Mouse (Mus musculus) cerebellum, adult 2 months (tissue): ENCODE measurements around the gene 4933409G03Rik.

ENCODE experiments used
- CTCF ChIP-seq: fragments of 200-500 bp; IDR thresholded peaks from 2 replicates; pipeline ENCODE4 v1.5.1; 2011; ENCODE audit warnings: low read depth, mild to moderate bottlenecking, control low read depth, low read length, moderate library complexity, borderline replicate concordance; ENCODE audit not compliant: insufficient read depth
- POLR2A ChIP-seq: fragments of 200-500 bp; IDR thresholded peaks from 2 replicates; pipeline ENCODE4 v1.6.1; 2011; ENCODE audit warnings: low read length, control low read depth, borderline replicate concordance; ENCODE audit not compliant: insufficient read depth

DNA sequence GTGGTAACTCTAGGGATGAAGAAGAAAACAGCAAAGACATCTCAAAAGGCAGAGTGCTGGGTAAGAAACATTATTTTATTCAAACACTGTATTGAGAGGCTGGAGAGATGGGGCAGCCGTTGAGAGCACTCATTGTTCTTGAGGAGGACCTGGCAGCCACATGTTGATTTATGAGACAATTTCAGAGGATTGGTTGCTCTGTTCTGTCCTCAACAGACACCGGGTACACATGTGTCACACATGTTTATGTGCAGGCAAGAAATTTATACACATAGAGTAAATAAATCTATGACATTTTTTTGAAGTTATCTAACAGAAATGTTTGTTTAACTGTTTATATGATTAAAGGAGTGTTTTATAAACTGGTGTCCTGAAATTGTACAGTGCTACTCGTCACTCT, 10.6 kb downstream of the 4933409G03Rik start:
- no peak for TF ChIP-seq CTCF
- no peak for TF ChIP-seq POLR2A
